Mouse (Mus musculus) liver, embryonic 16.5 days (tissue): Measurements from ENCODE around the gene Lipi. TPM values are rescaled to one million over a fixed set of nuclear protein-coding genes. Genes with fewer than 3 reads are reported as not detected.

ENCODE experiments used
- ATAC-seq: fragments of 200-750 bp; cut with Nextera tagmentation; 2 replicates; pipeline ENCODE4 v1.8.0; 2017; ENCODE audit warnings: low read depth, mild to moderate bottlenecking, moderate number of reproducible peaks, moderate library complexity
- H3K27ac ChIP-seq: fragments of 300-500 bp; sonication (generic); 2 replicates; pipeline ENCODE4 v1.5.1; 2014; ENCODE audit warnings: mild to moderate bottlenecking, low read length
- H3K27me3 ChIP-seq: fragments of 300-500 bp; sonication (generic); 2 replicates; pipeline ENCODE4 v1.6.1; 2014; ENCODE audit warnings: low read depth, low read length, mixed read lengths; ENCODE audit not compliant: control insufficient read depth, insufficient read depth
- H3K36me3 ChIP-seq: fragments of 300-500 bp; sonication (generic); 2 replicates; pipeline ENCODE4 v1.6.1; 2014; ENCODE audit warnings: mild to moderate bottlenecking; ENCODE audit not compliant: control insufficient read depth, insufficient read depth
- H3K4me1 ChIP-seq: fragments of 300-500 bp; sonication (generic); 2 replicates; pipeline ENCODE4 v1.6.1; 2014; ENCODE audit warnings: low read depth, low read length, mixed read lengths; ENCODE audit not compliant: control insufficient read depth
- H3K4me2 ChIP-seq: fragments of 300-500 bp; sonication (generic); 2 replicates; pipeline ENCODE4 v1.6.1; 2014; ENCODE audit warnings: low read depth, low read length, mixed read lengths
- H3K4me3 ChIP-seq: fragments of 300-500 bp; sonication (generic); 2 replicates; pipeline ENCODE4 v1.5.1; 2014; ENCODE audit warnings: low read depth, mild to moderate bottlenecking, low read length
- H3K9ac ChIP-seq: fragments of 300-500 bp; sonication (generic); 2 replicates; pipeline ENCODE4 v1.6.1; 2014; ENCODE audit warnings: low read depth, low read length
- H3K9me3 ChIP-seq: fragments of 300-500 bp; sonication (generic); replicated peaks from 2 replicates; pipeline ENCODE4 v1.6.1; 2016; ENCODE audit warnings: low read length; ENCODE audit not compliant: control insufficient read depth
- WGBS: fragments of 180-500 bp; shearing (Covaris S2); extraction: QIAGEN DNeasy Blood & Tissue Kit; methylation state at CpG from one replicate; pipeline ENCODE4 v1.1.7; 2014; ENCODE audit not compliant: insufficient replicate concordance; 5-methylcytosine and 5-hydroxymethylcytosine counted together
- polyA plus RNA-seq: library from polyadenylated mRNA; unstranded; fragments of >200 nt; fragmentation: Nextera tagmentation; extraction: Ambion mirVana; gene quantifications from 2 replicates; pipeline ENCODE4 v1.2.1, GENCODE M21; 2015

Gene Lipi
- polyA plus RNA-seq, 1 experiment from 2014 or later, result not detected

DNA sequence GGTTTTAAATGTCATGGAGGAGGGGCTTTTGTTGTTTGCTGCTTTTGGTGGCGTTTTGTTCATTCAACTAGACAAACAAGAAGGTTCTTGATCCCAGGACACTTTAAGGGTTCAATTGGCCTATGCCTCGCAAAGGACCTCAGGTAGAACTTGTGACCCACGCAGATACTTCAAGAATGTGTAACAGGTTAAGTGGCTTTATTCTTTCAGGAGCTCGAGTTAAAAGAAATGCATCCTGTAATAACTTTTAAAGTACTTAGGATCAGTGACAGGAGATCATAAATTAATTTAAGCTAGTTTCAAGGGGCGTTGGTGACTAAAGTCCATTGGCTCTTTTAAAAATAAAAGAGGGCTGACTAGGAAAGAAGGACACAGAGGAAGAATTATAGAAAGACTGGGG is 3.6 kb downstream of the Lipi start:
- H3K27ac ChIP-seq, result no peak overlapping the region
- no peak for ATAC-seq
- H3K4me2 ChIP-seq, result no peak overlapping the region
- H3K27me3 ChIP-seq, result no peaks in the 10 kb centered on the region
- H3K4me1 ChIP-seq, result no peaks in the 10 kb centered on the region
- no peak overlapping the region for H3K9ac ChIP-seq
- no peaks in the 10 kb centered on the region for H3K9me3 ChIP-seq
- WGBS, result 49% methylated on average over 5 of the region's 5 CpGs
- H3K4me3 ChIP-seq, result no peak overlapping the region
- no peaks in the 10 kb centered on the region for H3K36me3 ChIP-seq

DNA sequence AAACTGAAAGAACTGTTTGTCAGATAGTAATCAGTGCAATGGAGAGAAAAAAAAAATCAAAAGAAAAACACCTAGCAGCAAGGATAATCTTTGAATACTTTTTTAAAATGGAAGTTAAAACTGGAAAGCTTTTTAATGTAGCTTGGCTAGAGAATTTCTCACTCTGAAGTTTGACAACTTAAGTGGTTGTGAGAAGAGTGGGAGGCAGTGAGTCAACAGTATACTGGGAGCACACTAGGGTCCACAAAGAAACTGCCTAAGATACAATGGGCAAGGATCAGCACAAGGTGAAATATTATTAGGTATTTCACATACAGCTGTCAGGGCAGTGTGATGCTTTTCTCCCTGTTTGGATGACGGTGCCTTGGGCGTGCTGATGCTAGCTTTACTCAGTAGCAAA is 23.0 kb downstream of the Lipi start:
- Histone ChIP-seq H3K9ac (no peak overlapping the region), H3K27ac (no peak overlapping the region), H3K9me3 (no peaks in the 10 kb centered on the region), H3K27me3 (no peaks in the 10 kb centered on the region), H3K4me3 (no peak overlapping the region), H3K4me1 (no peaks in the 10 kb centered on the region), H3K36me3 (no peaks in the 10 kb centered on the region), H3K4me2 (no peak overlapping the region)
- 67% methylated on average over 2 of the region's 2 CpGs for WGBS
- ATAC-seq, result no peak

DNA sequence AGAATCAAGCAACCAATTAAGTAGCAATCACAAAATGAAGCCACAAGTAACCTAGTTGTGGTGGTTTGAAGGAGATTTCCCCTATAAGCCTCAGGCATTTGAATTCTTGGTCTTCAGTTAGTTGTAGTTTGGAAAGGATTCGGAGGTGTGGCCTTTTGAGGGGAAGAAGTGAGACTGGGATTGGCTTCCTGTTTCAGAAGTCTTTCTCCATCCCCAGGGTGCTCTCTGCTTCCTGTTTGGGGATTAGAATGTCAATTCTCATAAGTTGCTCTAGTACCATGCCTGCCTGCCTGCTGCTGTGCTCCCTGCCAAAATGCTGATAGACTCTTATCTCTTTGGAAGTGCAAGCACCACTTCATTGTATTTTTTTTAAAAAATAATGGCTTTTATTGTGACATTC is 40.6 kb downstream of the Lipi start:
- no peak overlapping the region for H3K4me3 ChIP-seq
- no peaks in the 10 kb centered on the region for H3K9me3 ChIP-seq
- no peak for ATAC-seq
- H3K9ac ChIP-seq, result no peak overlapping the region
- H3K27me3 ChIP-seq, result no peaks in the 10 kb centered on the region
- WGBS, result 50% methylated on average over 1 of the region's 1 CpGs
- H3K4me2 ChIP-seq, result no peak overlapping the region
- H3K27ac ChIP-seq, result no peak overlapping the region
- H3K36me3 ChIP-seq, result no peaks in the 10 kb centered on the region
- H3K4me1 ChIP-seq, result no peaks in the 10 kb centered on the region

DNA sequence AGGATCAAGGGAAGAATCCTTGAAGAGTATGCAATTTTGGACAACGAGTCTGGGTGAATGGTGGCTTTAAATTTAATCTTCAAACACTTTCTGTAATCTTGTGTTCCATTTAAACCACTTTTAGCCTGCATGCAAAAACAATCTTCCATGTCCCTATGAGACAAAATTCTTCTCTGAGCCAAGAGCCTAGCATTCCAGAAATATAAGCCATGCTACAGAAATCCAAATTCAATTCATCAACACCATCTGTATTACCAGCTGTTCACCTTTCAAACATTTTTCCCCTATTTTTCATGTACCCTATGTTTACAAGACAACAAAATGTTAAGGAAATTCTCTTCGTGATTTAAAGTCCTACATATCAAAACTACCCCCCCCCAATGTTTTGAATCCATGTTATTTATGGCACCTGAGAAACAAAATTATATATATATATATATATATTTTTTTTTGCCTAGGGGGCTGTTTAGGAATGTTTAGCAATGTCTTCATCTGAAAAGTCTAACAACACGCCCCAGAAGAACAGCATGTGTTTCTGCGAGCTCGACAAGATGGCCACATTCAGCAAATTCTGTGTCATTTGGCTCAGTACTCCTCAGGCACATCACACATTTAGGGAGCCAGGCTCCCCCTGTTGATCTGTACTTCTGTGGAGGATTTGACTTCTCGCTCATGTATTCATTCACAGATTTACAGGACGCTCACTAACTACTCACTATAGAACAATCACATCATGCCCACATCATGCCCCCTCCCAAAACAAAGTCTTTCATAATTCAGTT is 47.9 kb downstream of the Lipi start:
- no peaks in the 10 kb centered on the region for H3K9me3 ChIP-seq
- H3K27ac ChIP-seq, result no peak overlapping the region
- H3K27me3 ChIP-seq, result no peaks in the 10 kb centered on the region
- WGBS, result 58% methylated on average over 7 of the region's 7 CpGs
- no peak for ATAC-seq
- no peak overlapping the region for H3K9ac ChIP-seq
- H3K4me3 ChIP-seq, result no peak overlapping the region
- no peaks in the 10 kb centered on the region for H3K36me3 ChIP-seq
- H3K4me1 ChIP-seq, result no peaks in the 10 kb centered on the region
- H3K4me2 ChIP-seq, result no peak overlapping the region

DNA sequence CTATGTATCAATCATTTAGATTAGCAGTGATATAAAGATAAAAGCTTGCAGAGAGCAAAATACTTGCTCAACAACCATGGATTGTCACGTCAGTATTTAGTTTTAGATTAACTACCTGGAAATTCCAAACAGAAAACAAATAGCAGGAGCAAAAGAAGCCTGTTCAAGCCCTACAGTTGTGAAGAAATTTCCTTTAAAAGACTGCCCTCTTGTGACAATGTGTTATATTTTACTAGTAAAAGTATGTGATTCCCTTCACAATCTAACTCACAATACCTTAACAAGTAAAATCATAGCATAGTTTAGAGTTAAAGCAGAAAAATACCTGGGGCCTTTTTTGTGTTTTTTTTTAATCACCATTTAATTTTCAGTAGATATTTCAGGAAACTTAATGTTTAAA is 54.2 kb downstream of the Lipi start:
- Histone ChIP-seq H3K9ac (no peak overlapping the region), H3K27me3 (no peaks in the 10 kb centered on the region), H3K27ac (no peak overlapping the region), H3K4me2 (no peak overlapping the region), H3K4me3 (no peak overlapping the region), H3K4me1 (no peaks in the 10 kb centered on the region), H3K36me3 (no peaks in the 10 kb centered on the region), H3K9me3 (no peaks in the 10 kb centered on the region)
- no peak for ATAC-seq
- 5% methylated on average over 1 of the region's 1 CpGs for WGBS

DNA sequence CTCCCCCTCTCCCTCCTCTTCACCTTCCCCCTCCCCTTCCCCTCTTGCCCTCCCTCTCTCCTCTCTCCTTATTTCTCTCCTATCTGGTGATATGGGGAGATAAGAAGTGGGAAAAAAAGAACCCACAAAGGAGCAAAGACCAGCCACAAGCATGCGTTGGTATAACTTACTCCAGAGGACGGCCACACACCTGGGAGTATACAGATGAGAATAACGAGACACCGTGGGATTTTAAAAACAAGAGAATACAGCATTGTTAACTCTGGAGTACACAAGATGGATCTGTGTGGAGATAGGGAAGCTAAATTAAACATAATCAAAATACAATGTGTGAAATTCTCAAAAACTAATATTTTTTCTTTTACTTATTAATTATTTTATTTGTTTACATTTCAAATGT is 89.3 kb downstream of the Lipi start:
- WGBS, result 75% methylated on average over 4 of the region's 4 CpGs
- no peaks in the 10 kb centered on the region for H3K9me3 ChIP-seq
- H3K4me1 ChIP-seq, result no peaks in the 10 kb centered on the region
- no peak overlapping the region for H3K4me2 ChIP-seq
- no peaks in the 10 kb centered on the region for H3K36me3 ChIP-seq
- no peak overlapping the region for H3K27ac ChIP-seq
- H3K27me3 ChIP-seq, result no peaks in the 10 kb centered on the region
- no peak overlapping the region for H3K4me3 ChIP-seq
- no peak for ATAC-seq
- no peak overlapping the region for H3K9ac ChIP-seq

Other genes with a start within 250 kb of the Lipi start
- not detected in 2 replicates for gene Rbm11, start 6.8 kb upstream of the Lipi start, polyA plus RNA-seq
- gene Hspa13, start 181.0 kb upstream of the Lipi start, polyA plus RNA-seq, result 8.6 and 8.8 TPM in 2 replicates